Mouse (Mus musculus) lung, postnatal 25 days (tissue): ENCODE measurements at regions not wholly inside any gene's neighbourhood (a gene's known extent, or its start where the extent isn't known, plus 50 kb on each side); places are given as distances from the start of the nearest gene placed in this dataset.
A peak's percentile ranks its signal among the peaks of the same experiment; 100 is the strongest.

Experiments used
- DNase-seq: peaks from one replicate; pipeline ENCODE4 v3.0.0; 2022; ENCODE audit warnings: low spot score

DNA sequence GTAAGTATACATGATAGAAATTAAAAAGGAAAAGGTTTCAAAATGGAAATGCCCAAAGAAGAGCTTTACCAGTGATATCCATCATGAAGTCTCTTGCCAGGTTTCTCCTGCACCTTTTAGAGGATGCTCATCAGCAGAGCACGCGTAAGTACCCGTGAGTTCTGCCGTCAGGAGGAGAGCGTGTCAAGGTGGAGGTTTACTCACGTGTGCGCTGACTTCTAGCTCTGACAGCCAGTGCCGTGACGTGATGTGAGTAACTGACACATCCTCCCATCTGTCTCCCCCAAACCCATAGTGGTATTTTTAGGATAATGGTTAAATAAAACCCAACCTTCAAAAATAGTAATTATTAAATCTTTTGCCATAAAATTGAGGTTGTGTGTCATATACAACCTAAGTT is 55.3 kb downstream of the Adra2a start:
- DNase-seq: no peak

DNA sequence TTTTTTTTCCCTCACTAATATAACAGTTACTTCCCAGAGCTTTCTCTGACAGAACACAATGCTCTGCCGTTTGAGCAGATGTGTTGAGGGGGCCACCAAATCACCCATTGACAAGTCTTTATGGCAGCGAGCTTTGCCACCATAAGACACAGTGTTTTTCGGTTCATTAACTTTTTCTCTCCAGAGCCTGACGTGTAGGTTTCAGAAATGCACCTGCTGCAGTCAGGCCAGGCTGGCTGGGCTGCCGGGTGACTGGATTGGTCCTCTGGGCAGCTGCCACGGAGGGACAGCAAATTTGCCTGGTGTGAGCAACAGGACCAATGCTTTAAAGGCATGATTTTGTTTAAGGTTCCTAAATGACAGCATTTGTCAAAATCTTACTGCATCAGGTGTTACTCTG is 55.8 kb downstream of the Adra2a start:
- no peak for DNase-seq

DNA sequence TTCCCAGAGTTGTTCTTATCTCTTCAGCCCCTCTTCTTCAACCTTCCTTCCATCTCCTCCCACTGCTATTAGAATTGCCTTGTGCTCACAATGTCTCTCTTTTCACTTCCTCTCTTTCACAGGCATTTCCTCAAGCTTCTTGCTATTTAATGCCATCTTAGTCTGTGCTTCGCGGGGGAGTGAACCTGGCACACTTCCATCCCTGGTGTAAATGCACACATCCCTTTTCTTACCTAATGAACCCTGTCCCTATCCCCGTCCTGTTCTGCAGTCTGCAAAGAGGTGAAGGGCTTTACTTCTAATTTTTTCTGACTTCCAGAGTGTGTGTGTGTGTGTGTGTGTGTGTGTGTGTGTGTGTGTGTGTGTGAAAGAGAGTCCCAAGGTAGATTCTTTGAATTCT is 62.6 kb downstream of the Adra2a start:
- no peak for DNase-seq

DNA sequence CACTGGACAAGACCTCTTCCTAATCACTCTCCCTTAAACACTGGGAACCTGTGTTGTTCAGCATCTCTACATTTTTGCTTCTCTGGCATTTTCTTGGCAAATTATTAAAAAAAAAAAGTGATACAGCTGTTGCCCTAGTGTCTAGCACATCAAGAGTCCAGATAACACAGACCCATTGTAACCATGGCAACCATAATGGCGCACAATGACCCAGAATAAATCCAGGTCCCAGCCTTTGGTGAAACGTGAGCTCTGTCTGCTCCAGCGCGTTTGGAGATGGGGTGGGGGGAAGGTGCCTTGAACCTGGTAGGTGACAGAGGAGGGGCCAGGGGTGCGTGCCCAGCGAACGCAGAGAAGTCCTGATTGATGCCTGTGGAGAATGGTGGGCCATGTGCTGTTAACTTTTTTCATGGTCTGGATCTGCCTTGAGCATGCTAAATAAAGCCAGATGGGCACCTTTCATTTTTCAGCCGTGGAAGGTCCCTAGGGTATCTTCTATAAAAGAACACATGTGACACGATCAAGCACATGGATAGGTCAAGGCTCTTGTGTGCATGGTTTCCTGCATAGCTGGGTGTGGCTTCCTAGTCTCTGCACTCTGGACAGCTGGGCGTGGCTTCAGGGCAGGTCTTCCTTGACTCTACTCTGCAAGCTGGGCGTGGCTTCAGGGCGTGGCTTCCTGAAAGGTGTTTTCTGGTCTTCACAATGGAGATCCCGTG is 63.3 kb downstream of the Adra2a start:
- peak; percentile 22 for DNase-seq

DNA sequence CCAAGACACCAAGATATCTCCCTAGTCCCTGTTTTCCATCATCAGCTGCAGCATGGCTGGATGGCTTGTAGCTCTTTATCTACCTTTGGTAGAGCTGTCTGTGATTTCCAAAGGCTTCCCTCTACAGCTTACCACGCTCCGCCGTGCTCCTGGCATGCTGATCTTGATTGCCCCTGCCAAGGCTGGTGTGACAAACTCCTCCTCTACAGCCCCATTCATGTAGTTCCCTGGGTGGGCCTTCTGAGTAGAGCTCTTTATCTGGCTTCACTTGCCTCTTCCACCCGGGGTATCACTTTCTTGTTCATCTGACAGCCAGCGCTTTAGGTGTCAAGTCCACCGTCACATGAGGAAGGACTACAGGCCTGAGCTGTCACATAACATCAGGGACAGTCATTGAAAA is 66.1 kb downstream of the Adra2a start:
- DNase-seq: no peak

DNA sequence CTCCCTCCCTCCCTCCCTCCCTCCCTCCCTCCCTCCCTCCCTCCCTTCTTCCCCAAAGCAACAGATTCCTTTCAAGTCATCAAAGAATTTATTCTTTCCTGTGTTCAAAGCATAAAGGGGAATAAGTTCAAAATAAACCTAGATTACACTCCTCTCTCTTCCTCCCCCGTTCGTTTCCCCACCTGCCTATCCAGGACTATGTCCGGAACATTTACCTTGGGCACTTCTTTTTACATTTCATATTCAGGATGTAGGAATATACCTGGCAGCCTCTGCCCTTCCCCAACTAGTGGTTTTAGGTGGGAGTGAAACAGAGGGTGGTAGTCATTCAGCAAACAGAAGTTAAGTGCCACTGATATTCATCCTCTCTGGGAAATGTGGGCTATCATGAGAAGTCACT is 68.7 kb downstream of the Adra2a start:
- no peak for DNase-seq

DNA sequence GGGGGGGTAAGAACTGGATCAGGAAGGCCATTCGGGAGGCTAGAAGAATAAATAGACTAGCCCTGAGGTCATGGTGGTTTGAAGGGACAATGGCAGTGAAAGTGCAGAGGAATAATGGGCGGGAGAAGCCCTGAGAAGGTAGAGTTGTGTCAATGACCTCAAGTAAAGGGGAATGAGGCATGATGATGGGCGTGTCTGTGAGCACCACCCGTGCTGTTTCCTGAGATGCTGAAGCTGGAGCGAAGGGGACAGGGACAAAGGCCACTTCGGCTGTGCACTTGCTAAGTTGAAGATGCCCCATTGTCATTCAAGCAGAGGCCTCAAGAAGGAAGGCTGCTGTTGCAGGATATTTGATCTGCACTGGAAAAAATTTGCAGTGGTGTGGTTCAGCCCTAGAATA is 69.5 kb downstream of the Adra2a start:
- no peak for DNase-seq

DNA sequence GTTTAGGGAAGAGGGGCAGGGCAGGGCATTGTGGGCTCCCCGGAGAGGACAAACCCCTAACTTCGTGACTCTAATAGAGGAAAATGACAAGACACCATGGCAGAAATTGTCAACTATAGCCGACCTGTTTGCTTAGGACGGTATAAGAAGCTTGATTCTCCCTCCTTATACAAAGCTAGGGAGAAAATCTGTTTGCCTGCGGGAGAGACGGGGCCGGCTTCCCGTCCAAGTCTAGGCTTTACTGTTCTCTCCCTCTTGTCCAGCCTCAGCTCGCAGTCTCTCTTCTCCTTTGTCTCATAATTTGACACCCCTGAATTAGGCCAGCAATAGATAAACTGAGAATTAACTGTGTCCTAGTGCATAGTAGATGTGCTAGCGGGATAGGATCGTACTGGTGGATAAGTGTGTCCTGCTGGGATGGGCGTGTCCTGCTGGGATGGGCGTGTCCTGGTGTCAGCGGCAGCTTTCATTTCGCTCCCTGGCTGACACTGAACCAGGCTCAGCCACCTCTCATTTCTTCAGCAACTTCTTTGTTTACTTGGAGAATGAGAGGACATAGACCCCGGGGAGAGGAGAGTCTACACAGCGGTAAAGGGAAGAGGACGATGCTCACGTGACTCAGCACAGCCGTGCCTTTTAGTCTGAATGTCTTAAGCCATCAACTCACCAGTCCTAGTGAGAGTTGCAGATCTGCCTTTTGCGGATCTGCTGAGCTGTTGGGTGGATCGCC is 70.8 kb downstream of the Adra2a start:
- DNase-seq: peak; percentile 55

DNA sequence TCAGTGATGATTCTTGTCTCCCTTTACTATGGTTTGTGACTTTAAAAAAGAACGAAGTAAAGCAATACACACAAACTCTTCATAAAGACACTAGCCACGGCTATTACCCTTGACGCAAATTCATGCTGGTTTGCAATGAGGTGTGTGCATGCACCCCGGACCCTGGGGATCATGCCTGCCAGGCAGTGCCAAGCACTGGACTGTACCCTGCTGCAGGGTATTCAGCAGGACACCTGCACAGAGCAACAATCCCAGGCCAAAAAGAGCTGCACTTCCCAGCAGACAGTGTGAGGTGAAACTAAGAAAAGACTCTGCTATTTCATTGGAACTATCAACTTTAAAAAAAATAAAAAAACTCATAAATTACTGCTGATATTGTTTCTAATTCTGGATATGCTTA is 71.4 kb downstream of the Adra2a start:
- no peak for DNase-seq

DNA sequence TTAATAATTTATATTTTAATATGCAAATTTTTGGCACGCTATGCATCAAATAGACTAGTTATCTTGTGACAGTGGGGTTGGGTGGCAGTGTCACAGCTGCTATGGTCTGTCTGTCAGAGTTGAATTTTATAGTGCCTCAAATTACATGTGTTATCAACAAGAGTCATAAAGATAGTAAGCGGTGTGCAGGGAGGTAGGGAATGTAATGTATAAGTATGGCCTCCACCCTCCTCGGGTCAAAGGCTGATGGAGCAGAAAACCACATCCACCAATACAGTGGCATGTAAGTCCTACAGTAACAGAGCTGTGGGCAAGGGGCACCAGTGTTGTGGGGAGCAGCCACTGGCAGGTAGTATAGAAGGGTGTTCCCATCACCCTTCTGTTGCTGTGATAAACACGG is 72.9 kb downstream of the Adra2a start:
- no peak for DNase-seq

DNA sequence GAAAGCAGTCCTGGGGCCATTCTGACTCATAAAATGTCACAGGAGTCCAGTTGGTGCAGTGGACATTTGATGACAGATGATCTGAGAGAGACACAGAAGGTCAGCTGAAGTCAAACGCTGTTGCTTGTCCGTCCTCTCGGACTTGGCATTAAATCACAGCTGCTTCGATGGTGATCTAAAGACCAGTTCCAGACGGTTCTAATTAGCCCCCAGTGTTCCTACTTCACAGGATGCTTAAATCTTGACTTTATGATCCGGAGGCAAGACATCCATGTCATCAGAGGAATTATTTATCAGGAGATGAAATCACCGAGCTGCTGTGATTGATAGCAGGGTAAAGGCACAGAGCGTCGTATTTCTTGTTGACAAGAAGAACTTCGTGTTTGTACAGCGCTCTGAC is 73.7 kb downstream of the Adra2a start:
- no peak for DNase-seq

DNA sequence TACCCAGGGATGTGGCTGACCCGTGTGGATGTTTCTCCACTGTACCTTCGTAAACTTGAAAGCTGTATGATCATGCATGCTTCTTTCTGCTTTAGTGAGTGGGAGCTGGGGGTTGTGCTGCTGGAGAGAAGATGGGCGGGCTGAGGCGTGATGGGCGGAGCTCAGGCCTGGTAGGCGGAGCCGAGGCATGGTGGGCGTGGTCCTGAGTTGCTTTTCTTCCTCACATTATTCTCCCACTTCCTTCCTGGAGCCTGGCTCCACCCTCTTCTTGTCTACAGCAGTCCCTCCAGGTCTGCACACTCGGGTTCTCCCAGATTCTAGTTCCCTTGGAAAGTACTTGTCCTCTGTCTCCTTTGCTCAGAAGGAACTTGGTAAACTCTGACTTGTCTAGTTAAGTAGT is 79.6 kb downstream of the Adra2a start:
- no peak for DNase-seq

DNA sequence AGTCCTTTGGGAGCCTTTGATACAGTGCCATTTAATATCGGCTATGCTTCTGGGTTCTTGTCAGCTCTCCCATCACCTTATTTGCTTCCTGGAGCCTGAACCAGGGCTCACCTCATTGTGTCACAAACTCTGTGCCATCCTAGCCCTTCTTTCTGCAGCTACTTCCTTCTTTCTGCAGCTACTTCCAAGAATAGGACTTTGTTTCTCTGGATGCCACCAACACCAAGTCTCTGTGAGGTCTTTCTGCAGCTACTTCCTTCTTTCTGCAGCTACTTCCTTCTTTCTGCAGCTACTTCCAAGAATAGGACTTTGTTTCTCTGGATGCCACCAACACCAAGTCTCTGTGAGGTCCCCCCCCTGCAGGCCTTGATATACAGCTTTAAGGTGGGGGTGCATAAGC is 107.8 kb downstream of the Adra2a start:
- DNase-seq: peak; percentile 5

DNA sequence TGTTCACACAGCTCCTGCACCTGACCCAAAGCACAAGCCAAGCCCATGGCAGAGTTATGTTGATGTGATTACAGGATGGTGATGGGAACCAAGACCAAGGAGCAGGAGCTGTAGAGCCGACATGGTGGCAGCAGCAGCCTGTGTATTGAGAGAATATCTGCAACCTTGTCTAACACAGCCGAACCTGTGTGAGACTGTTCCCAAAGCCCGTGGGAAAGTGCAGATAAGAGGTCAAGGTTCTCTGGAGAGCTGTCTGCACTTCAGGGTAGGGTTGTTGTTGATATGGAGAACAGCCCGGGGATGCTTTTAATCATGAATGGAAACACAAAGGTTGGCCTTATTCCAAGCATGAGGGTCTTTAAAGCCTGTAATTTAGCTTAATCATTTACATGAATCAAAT is 110.4 kb downstream of the Adra2a start:
- no peak for DNase-seq

DNA sequence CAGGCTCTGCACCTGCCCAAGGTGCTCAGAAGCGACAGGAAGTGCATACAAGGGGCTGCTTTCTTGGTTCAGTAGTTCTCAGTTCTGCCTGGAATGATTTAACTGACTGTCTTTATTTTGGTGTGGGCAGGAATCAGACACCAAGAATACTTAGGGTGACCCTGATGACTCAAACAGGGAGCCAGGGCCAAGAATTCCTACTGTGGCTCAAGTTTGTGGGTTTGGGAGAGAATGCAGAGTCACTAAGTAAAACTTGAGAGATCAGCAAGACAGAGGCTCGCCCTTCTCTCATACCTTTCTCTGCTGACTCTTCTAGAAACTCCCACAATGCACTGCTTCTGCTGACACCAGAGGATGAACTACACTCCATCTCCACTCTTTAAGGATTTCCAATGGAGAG is 126.4 kb downstream of the Adra2a start:
- DNase-seq: no peak

DNA sequence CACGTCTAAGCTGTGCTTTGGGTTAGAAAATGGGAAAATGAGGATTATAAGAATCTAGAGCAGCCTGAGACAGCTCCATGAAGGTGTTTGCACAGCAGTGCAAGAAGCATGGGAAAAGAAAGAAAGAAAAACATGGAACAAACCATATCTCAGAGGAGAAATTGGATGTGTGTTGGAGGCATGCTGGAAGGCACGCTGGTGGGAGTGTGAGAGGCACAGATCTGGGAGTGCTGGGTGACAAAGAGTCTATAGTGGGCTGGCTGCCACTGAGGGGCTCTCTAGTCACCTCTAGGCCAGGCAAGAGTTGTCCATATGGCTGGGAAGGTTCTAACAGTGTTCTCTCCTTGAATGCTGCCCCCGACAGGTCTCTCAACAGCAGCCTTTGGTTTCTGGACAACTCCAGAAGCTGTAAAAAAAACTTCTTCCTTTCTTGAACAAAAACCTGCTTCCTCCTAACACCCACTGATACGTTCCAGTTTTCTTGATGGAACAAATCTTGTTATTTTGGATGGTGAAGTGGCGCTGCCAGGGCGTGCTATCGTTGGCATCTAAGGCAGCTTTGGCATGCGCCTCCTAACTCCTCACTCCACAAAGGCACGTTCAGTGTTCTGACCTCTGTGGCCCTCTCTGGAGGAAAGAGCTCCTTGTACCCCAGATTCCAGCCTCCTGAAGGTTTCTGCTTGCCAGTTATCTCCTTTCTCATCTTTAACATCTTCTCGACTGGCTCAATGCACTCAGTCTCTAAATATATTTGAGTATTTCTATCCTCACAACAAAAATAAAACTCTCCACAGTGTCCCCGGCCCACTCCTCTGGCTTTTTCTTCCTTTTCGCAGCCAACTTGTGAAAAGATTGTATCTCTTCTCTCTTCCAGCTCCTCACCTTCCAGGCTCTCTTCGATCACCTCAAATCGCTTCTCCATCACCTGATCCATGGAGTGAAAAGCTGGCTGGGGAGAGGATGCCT is 130.4 kb downstream of the Adra2a start:
- DNase-seq: no peak

DNA sequence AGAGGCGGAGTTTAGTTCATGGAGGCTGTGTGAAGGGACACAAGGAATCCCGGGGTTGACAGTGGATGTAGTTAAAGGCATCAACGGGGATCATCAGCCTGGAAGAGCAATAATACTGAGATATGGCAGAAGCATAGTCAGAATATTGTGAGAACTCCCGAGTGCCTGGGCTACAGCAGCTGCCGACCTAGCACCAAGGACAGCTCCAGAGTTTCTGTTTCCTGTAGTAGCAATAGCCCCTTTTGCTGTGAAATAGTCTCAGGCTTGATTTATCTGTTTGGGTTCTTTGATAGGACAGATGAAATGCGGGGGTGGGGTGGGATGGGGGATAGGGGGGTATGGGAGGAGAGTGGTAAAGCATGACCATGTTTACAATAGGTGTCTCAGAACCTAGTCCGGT is 131.8 kb downstream of the Adra2a start:
- no peak for DNase-seq

DNA sequence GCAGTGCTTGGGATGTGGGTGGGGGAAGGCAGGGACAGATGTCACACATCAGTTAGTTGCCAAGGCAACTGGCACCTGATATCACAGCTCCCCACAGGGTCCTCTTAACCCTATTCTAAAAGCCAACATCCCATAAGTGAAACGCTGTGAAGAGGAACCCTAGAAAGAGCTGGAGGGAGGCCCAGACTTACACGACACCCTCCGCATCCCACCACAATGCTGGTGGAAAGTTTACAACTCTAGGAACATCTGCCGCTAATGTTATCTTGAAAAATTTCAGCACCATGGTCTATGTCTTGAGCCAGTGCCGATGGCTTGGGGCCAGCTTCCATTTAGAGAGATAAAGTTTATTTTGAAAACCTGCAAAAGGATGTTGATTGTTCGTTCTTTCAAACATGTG is 133.5 kb downstream of the Adra2a start:
- no peak for DNase-seq

DNA sequence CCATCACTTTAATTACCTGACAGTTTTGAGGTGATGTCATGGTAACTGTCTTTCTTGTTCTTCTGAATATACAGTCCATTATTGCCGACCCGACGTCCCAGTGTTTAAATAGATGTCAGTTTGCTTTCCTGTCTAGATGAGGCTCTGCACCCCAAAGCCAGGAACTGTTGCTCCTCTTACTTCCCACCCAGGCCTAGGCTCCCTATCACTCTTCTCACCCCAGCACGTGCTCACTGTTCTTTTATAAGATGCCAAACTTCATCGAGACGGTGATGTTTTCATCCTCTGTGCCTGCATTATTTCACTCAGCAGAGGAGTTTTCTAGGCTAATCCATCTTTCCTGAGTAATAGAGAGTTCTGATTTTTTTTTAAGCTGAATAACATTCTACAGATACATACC is 156.5 kb downstream of the Adra2a start:
- DNase-seq: no peak

DNA sequence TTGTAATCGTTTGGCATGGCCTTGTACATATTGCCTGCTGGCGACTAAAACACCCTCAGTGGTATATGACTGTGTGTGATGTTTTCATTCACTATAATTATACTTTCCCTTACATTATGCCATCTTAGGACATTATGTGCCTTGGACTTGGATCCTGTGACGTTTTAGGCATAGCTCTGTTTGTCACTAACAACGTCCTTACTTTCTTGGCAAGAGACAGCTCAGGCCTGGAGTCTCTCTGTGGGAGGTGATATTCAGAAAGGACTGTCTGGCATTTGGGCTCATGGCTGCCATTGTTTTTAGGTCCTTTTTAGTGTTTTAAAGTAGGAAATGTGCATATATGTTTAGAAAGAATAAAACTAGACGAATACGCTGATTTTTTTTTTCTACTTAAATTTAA is 158.5 kb downstream of the Adra2a start:
- DNase-seq: no peak

DNA sequence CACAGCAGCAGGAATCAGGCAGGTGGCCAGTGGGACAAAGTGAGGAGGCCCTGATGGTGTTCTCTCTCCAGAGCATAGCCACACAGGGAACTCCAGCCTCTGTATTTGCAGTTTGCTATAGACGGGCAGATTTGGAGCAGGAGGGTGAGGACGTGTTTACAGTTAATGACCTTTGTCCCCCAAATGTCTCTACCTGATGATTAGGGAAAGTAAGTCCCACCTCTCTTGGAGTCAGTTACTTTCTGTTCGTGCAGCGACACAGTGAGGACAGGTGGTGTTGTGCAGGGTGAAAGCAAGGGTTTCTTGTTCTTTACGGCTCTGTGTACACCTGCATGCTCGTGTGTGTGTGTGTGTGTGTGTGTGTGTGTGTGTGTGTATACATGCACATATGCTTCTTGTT is 162.9 kb downstream of the Adra2a start:
- no peak for DNase-seq

DNA sequence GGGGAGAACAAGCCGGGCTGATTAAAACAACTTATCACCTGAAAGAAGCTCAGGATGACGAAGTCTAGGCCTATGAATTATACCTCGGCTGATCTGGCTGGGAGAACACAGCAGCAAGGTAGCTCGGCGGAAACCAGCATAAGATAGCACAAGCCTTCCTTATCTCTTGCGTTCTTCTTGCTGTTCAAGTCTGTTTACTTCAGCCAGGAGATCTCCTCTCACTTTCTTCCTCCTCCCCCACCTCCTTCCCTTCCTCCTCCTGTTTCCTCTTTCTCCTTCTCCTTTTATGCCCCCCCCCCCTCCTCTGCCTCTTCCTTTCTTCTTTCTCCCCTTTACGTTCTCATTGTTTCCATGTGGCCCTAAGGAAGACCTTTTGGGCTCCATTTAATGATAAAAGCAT is 168.2 kb downstream of the Adra2a start:
- DNase-seq: no peak

DNA sequence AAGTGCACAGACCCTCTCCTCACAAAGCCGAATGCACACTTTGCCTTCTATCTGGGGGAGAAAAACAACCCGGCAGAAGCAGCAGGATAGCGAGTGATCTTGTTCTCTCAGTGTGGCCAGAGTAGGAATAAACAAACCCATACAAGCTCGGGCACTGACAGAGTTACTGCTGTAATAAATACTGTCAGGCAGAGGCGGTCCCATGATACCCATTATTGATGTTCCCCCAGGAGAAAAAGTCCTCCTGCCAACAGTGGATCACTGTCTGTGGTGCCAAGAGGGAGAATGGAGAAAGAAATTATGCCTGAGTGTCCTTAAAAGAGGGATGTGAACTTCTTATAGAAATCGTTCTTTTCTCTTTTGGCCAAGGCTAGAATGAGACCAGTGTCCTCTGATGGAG is 200.2 kb downstream of the Adra2a start:
- DNase-seq: no peak
